Mouse (Mus musculus): ENCODE results near the gene Psmd9.

- no peak for TF ChIP-seq POLR2A (IDR thresholded peaks at IDR 0.05; ENCODE audit: extremely low read depth, insufficient read depth, low read length)
- no peak for TF ChIP-seq CTCF (IDR thresholded peaks at IDR 0.05; ENCODE audit: low read depth, low read length)
Measured at GRCm38 (mm10) chr5:123296972-123297754, 128.0 kb downstream of the Psmd9 start.

All from liver, adult 2 months (tissue).